Mouse (Mus musculus) spleen, postnatal 36 days (tissue): ENCODE data around the gene Zbtb20.

ENCODE experiments used
- DNase-seq, 2 experiments: peaks; one replicate each; pipeline ENCODE4 v3.0.0; 2022; ENCODE audit warnings: low spot score in 2 of 2, mixed read lengths in 1 of 2

Gene Zbtb20

DNA sequence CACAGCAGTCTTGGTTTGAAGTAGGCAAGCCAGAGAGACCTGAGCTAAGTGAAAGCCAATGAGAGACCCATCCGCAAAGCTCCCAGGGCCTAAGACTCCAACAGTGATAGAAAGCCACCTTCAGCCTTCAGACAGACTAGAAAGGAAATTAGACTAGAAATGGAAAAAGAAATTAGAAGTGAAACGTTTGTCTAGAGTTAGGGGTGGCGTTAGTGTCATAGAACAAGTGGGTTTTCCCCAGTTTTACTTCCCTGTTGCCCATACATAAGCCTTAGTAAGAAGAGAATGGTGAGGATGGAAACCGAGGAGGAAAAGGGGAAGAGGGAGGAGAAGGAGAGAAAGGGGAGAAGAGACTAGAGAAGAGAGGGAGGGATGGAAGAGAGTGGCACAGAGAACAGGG lies 726.9 kb downstream of the Zbtb20 start:
- no peak for DNase-seq

DNA sequence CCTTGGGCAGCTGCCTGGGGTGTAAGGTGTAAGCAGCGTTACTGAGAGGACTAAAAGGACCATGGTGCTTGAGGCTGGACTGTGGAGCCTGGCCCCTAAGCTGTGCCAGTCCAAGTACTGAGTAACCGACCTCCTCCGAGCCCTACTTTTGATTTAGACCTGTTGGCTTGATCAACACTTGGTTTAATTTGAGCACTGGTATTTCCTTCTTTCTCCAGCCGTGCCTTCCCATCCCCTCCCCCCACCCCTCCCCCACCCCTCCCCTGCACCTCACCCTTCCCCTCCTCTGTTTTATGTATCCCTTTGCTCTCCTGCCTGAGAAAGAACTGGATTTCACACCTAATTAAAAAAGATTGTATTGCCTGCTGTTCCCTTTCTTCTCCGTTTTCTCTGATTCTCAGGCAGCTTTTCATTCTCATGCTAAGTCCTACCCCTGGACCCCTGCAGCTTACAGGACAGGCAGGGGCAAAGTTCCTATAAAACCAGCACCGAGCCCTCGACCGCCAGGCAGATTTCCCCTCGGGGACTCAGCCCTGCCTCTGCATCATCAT lies 728.0 kb downstream of the Zbtb20 start:
- no peak for DNase-seq

DNA sequence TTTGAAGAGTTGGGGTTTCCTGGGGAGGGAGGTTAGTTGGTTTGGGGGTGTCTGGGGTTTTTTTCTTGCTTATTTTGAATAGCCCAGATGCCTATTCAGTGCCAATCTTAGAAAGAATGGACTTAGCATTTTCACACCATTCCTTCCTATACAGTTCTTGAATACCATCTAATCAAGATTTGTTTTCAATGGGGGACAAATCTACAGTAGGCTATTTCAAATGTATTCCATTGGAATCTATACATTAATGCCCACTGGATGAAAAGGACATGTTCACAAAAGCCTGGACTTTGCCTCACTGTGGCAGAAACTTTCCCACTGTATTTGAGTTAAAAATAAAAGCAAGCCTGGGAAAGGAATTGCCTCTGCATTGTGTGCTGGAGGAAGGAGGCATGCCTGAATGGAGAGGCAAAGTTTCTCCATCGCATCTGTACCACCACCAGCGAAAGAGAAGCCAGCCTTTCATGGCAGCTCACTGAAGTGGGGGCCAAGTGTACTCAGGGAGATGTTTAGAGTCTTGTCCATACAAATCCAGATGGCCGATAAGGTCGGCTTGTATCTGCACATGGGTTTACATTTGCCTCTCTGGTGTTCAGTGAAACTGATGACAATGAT lies 728.8 kb downstream of the Zbtb20 start:
- no peak for DNase-seq

DNA sequence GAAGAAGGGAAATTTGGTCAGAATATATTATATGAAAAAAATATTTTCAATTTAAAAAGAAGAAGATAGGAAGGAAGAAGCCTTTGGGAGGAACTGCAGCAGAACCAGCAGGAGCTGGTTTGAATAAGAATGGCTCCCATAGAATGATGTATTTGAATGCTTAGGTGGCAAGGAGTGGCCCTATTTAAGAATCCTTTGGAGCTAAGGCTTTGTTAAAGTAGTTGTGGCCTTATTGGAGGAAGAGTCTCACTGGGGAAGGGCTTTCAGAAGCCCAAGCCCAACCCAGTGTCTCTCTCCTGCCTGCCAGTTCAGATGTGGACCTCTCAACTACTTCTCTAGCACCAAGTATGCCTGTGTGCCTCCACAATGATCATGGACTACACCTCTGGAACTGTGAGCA lies 731.4 kb downstream of the Zbtb20 start:
- DNase-seq: no peak

DNA sequence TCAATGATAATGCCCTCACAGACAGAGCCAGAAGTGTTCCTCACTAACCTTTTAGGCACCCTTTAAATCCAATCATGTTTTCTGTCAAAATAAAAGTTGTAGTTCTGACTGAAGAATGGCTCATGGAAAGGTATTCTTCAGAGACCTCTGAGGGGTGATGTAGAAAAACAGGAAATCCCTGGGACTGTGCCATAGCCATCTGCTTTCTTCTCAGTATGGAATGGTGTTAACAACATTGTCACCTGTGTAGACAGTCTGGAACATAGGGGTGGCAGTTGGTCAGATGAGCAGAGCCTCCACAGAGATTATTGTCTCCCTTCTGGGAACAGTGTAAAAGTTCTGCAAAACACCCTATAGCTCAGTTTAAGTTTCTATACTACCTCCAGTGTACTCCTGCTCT lies 732.4 kb downstream of the Zbtb20 start:
- no peak for DNase-seq

DNA sequence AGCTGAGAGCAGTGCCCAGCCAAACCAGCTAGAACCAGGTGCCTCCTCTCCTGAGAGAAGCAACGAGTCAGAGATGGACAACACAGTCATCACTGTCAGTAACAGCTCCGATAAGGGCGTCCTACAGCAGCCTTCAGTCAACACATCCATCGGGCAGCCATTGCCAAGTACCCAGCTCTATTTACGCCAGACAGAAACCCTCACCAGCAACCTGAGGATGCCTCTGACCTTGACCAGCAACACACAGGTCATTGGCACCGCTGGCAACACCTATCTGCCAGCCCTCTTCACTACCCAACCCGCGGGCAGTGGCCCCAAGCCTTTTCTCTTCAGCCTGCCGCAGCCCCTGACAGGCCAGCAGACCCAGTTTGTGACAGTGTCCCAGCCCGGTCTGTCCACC lies 734.7 kb downstream of the Zbtb20 start:
- DNase-seq: no peak

DNA sequence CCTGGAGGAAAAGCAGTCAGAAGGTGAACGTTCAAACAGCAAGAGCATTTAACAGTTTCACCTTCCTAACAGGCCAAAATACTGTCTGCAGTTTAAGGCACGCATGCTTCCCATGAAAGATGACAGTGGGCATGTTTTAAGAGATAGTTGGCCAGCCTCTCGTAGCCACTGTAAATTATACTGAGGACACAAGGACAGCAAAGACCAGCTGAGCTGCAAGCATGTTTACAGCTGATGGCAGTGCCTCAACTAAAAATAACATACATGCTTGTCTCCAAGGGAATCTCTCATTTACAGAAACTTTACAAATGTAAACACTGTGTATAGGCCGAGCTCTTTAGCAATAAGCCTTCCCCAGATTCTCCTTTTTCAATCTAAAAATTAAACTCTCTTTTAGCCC lies 740.7 kb downstream of the Zbtb20 start:
- no peak for DNase-seq

DNA sequence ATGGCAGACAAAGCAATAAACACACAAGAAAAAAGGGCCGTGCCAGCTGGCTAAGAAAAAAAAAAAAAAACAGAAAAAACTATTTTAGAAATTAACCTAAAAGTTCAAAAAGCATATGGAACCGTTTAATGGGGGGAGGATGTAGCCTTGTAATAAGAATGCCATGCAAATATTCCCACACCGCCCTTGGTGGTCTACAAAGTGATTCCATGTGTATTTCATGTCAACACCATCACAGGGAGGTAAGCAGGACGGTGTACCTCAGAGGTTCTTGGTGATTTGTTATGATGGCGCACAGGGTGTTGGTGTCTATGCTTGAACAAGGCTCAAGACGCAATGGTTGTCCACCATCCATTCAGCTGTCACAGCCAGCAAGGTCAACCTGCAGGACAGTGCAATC lies 741.7 kb downstream of the Zbtb20 start:
- DNase-seq: no peak

DNA sequence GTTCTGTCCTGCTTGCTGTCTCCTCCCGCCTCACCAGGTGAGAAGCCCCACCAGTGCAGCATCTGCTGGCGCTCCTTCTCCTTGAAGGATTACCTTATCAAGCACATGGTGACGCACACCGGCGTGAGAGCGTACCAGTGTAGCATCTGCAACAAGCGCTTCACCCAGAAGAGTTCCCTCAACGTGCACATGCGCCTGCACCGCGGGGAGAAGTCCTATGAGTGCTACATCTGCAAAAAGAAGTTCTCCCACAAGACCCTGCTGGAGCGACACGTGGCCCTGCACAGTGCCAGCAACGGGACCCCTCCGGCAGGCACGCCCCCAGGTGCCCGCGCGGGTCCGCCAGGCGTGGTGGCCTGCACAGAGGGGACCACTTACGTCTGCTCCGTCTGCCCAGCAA lies 742.6 kb downstream of the Zbtb20 start:
- no peak for DNase-seq

DNA sequence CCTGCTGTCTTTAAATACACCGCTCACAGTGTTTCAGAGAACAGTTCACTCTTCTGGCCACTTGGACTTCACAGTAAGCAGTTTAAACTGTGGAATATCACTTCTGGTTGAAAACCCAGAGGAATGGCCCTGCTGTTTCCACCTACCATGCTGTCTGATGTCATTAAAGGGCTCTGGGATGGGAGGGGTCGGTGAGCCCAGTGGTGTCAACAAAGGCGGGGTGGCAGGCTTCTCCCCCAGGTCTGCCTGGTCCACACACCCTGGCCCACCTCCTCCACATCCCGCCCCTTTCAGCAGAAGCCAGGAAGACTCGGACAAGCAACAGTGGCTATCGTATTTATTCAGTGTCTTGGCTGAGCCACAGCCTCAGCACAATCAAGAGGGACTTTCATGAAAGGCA lies 743.6 kb downstream of the Zbtb20 start:
- no peak for DNase-seq

DNA sequence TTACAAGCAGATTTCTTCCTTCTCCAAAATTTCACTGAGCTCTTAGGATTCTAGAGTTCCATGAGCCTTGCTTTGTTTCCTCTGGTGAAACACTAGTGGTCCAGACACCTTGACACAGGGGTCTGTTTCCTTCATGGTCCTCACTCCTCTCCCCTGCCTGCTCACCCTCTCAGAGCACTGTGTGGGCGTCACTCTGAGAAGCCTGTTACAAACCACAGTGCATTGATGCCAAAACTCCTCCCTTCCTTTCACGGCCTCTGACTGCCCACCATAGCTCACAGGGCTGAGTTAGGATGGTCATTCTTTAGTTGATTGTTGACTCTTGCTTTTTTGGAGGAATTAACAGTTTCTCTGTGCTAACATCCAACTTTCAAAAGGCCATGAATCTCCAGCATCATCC lies 744.7 kb downstream of the Zbtb20 start:
- DNase-seq: no peak

DNA sequence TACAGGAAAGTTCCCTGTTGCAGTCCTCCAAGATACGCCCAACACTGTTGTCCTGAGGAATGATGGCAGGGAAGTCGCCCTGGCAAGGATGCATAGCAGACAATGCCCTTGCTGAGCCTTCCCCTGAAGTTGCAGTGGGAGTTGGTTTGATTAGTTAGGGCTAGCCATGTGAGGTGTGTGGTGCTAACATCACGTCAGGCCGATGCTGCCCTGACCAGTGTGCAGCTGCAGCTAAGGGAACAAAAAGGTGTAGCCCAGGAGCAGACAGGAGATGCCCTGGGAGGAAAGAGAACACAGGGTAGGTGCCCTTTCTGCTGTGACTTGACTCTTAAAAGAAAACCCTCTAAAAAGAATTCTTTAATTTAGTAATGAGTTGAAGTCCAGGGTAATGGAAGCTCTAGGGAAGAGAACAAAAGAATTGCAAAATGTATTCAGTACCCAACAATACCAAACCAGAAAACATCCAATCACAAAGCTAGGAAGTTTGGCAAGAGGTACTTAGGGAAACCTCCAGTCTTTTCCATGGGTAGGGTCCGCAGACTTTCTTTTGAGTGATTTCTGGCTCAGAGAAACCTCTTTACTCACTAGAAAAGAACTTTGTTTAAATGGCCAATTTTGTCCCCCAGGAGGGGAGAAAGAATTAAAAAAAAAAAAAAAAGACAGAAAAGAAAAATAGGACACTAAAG lies 747.8 kb downstream of the Zbtb20 start:
- no peak for DNase-seq

DNA sequence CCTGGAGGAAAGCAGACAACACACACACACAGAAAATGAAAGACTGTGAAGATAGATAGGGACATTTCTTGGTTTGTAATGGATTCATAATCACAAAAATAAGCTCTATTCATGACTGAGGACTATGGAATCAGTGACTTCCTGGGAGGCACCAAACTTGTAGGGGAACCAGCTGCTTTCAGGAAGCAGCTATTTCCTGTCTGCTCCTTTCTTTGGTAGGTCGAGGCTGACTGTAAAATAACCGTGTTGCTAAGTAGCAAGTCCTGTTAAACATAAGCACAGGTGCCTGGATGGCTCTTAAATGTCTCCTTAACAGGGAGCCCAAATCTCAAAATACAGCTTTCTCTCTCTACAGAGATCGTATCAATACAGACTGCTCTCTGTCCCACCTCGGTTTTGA lies 749.2 kb downstream of the Zbtb20 start:
- no peak for DNase-seq

DNA sequence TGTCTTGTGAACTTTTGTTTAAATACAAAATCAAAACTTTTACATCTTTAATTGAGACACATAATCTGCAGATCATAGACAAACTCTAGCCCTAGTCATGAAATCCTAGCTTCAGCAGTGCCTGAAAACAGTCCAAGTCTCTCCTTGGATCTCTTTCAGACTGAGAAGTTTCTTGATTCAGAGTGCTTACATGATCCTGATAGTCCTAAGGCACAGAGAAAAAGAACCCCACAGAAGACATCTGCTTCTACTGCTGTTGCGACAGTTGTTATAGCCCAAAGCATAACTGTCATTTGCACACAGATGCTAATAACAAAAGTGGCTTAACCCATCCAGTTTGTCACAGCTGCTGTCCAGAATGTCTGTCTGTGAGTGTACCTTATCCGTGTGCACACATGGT lies 749.6 kb downstream of the Zbtb20 start:
- DNase-seq: no peak

DNA sequence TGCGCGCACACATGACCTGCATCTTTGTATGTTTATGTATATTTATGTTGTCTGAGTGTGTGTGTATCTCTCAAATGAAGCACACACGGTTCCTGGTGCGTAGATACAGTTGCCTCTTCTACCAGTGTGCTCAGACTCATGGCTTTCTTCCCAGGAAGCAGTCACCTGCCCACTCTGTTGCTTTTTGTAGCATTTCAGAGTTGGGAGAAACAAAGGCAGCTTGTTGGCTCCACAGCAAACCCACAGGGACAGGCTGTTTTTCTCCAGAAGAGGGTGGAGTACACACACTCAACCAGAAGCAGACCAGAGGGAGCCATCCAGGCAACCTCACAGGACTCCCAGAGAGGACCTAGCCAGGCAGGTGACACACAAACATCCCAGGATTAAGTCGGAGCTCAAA lies 750.3 kb downstream of the Zbtb20 start:
- no peak for DNase-seq

DNA sequence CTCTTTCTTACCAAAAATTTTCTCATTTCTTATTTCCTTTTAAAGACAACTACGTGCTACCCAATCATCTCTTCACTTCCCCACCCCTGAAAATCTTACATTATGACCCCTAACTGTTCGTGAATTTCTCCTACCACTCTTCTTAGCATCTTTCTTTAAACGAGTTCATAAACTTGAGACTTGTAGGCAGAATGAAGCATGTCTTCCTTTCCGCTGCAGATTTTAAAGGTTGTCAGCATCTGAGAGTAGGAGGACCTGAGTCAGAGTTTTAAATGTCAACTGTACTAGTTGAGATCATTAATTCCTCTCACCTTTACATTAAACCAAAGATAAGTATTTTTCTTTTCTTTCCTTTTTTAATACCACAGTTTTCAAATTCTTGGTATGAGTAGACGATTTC lies 753.0 kb downstream of the Zbtb20 start:
- DNase-seq: no peak

DNA sequence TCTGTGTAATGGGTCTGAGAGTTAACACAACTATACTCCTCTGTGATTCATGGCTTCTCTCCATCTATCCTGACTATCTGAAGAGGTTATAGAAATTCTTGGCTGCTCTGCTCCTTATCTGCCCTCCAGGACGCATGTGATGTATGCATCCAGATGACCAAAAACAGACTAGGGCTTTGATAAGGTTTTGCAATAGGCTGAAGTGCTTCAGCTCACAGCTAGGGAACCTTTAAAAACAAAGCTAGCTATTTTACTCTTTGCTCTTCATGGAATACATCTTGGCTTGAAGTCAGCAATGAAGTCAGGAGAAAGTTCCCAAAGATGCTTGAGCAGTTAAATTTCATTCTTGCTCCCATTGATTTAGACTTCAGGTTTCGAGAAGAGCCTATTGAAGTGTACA lies 756.1 kb downstream of the Zbtb20 start:
- no peak for DNase-seq

DNA sequence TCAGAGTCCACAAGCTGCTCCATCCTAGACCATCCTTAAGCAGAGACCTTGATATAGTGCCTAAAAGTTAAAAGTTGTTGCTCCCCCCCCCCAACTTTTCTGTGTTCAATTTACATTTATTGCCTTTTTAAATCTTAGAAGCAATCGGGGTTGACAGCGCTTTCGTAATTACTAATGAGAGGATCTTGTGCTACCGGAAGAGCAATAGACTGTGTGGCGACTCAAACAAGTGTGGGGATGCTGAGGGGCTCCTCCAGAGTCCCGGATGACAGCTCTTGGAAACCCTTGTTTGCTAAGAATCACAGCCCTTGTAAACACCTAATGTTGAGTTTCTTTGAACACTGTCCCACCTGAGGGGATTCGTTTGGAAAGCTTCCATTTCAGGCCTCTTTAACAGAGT lies 758.4 kb downstream of the Zbtb20 start:
- no peak for DNase-seq

DNA sequence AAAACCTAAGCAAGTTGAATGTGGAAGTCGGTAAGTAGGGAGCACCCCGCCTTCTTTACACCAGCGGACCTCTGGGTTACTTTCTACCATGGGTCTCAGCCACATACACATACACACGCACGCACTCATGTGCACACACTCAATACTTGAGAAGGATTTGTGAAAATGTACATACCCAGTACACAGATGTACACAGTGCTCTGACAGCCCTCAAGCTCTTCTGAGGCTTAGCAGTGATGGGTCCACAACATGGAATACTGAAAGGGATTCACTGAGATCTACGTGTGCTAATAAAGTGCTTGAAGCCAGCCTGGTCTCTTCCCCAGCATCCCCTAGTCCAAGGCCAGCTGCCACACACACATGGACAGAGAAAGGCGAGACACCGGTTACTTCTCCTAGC lies 761.6 kb downstream of the Zbtb20 start:
- no peak for DNase-seq

DNA sequence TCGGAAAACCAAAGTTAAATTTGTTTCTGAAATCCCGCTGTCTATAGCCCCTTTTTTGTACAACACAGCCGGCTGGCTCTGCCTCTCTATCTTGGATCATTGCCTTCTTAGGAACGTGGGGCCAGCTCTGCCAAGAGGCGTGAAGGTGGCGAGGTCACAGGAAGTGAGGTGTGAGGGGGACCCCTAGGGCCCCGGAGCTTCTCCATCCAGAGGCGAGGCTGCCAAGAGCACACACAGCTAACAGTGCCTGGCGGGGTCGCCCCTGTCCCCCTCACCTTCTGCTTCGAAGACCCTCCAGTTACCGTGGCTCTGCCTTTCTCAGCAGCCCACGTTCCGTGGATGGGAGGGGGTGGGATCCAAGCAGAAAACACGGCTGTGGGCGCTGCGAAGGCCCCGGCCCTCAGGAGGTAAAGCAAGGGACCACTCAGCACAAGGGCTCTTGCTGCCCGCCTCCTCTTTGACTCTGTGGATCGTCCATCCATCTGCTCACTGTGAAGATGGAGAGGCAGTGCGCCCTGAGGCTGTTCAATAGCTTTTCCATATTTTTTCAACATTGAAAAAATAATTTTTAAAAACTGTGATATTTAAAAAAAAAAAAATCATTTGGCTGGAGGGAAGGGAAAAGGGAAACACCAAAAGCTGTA lies 762.8 kb downstream of the Zbtb20 start:
- no peak for DNase-seq

DNA sequence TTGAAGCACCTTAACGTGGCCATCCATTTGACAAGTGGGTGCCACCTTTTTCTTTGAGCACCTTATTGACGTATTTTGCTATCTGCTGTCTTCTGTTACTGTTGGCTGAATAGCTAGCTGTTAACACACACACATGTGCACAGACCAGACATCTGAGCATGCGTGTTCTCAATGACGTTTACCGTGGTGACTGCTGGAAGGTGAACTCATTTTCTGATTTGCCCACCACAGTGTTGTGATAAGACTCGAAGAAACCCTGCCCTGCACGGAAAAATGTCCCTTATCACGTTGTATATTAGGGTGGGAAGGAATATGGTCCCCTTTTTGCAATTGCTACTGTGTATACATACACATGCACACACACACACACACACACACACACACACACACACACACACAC lies 765.5 kb downstream of the Zbtb20 start:
- no peak for DNase-seq

DNA sequence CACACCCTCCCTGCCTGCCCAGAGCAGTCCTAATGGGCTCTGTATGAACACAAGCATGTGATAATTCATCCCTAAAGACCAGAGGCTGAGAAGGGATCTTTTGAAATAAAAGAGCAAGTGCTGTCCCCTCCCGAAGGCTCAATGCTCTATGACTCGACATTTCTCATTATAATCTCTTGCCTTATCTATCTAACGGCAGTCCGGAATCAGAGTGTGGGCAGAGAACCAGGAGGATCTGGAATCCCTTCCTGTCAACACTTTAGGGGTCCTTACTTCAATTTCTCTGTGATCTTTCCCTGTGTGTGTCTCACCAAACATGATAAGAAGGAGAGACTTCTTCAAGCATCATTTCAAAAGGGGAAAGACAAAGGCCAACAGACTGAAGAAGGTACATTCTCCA lies 770.2 kb downstream of the Zbtb20 start:
- DNase-seq: no peak

DNA sequence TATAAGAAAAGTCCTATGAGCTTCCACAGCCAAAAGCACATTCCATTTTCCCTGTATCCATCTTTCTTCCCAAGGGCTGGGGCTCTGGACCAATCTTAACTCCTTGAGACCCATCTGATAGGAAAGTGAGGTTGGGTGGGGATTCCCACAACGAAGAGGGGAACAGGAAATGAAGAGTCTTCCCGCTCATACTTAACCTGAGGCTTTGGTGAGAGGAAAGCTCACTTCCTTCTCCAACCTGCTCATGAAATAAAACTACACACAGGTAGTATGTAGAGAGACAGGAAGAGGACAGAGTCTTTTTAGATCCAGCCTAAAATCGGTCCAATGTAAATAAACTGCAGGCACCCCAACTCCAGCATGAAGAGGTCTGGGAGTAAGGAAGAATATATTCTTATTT lies 771.3 kb downstream of the Zbtb20 start:
- no peak for DNase-seq
